Mouse (Mus musculus): ENCODE results near the gene Olfr824. TPM values are rescaled to one million over a fixed set of nuclear protein-coding genes. Genes with fewer than 3 reads are reported as not detected.

Olfr824 gene
- polyA plus RNA-seq, 1 experiment from 2014 or later = not detected

Other genes starting within 250 kb of the Olfr824 start
- not detected in 2 replicates for gene Olfr815, start 224.1 kb downstream of the Olfr824 start, polyA plus RNA-seq (2015; fragmentation: Nextera tagmentation; extraction: Ambion mirVana)
- not detected in 2 replicates for gene Olfr816, start 214.4 kb downstream of the Olfr824 start, polyA plus RNA-seq (2015; fragmentation: Nextera tagmentation; extraction: Ambion mirVana)
- not detected in 2 replicates for gene Olfr818, start 180.9 kb downstream of the Olfr824 start, polyA plus RNA-seq (2015; fragmentation: Nextera tagmentation; extraction: Ambion mirVana)
- not detected in 2 replicates for gene Olfr819, start 162.7 kb downstream of the Olfr824 start, polyA plus RNA-seq (2015; fragmentation: Nextera tagmentation; extraction: Ambion mirVana)
- not detected in 2 replicates for gene Olfr247, start 153.9 kb downstream of the Olfr824 start, polyA plus RNA-seq (2015; fragmentation: Nextera tagmentation; extraction: Ambion mirVana)
- not detected in 2 replicates for gene Gm10310, start 144.9 kb downstream of the Olfr824 start, polyA plus RNA-seq (2015; fragmentation: Nextera tagmentation; extraction: Ambion mirVana)
- gene Olfr820, start 117.4 kb downstream of the Olfr824 start, polyA plus RNA-seq (2015; fragmentation: Nextera tagmentation; extraction: Ambion mirVana) = not detected in 2 replicates
- not detected in 2 replicates for gene Olfr821, start 99.7 kb downstream of the Olfr824 start, polyA plus RNA-seq (2015; fragmentation: Nextera tagmentation; extraction: Ambion mirVana)
- gene Olfr822, start 58.8 kb downstream of the Olfr824 start, polyA plus RNA-seq (2015; fragmentation: Nextera tagmentation; extraction: Ambion mirVana) = not detected in 2 replicates
- not detected in 2 replicates for gene Olfr823, start 14.6 kb downstream of the Olfr824 start, polyA plus RNA-seq (2015; fragmentation: Nextera tagmentation; extraction: Ambion mirVana)
- not detected in 2 replicates for gene Olfr825, start 36.8 kb upstream of the Olfr824 start, polyA plus RNA-seq (2015; fragmentation: Nextera tagmentation; extraction: Ambion mirVana)
- gene Olfr826, start 54.2 kb upstream of the Olfr824 start, polyA plus RNA-seq (2015; fragmentation: Nextera tagmentation; extraction: Ambion mirVana) = not detected in 2 replicates
- gene Olfr827, start 84.4 kb upstream of the Olfr824 start, polyA plus RNA-seq (2015; fragmentation: Nextera tagmentation; extraction: Ambion mirVana) = not detected in 2 replicates
- gene Neurod4, start 150.2 kb upstream of the Olfr824 start, polyA plus RNA-seq (2015; fragmentation: Nextera tagmentation; extraction: Ambion mirVana) = not detected in 2 replicates
- 0.78 and 1.4 TPM in 2 replicates for gene Tespa1, start 192.9 kb upstream of the Olfr824 start, polyA plus RNA-seq (2015; fragmentation: Nextera tagmentation; extraction: Ambion mirVana)